Mouse (Mus musculus) Patski (cell line): ENCODE results near the gene Ccdc28b. TPM values are rescaled to one million over a fixed set of nuclear protein-coding genes. Genes with fewer than 3 reads are reported as not detected.

Experiments
- ATAC-seq: fragments of 100-300 bp; one replicate; pipeline ENCODE4 v1.8.0; 2021
- CTCF ChIA-PET: fragments of 350-600 bp; sonication (Branson Sonifier 250); formaldehyde crosslinking; loops from one replicate; lab custom pipeline; 2022; ENCODE audit warnings: inconsistent platforms; lab: Charles Lee
- POLR2A ChIA-PET: fragments of 350-600 bp; sonication (Branson Sonifier 250); formaldehyde crosslinking; loops from one replicate; lab custom pipeline; 2022; ENCODE audit warnings: antibody characterized with exemption, inconsistent platforms; lab: Charles Lee
- DNase-seq: peaks from one replicate; pipeline ENCODE4 v3.0.0-alpha.2; 2011; ENCODE audit warnings: low read depth, low spot score
- H3K27me3 ChIP-seq: fragments of 371-371 bp; one replicate; pipeline ENCODE4 v1.5.1; 2021
- CTCF ChIP-seq: fragments of 100-300 bp; IDR thresholded peaks from one replicate; pipeline ENCODE4 v1.5.1; 2021
- in situ Hi-C: fragments of 300-500 bp; cut with MboI; formaldehyde crosslinking; loops from 3 replicates; pipeline ENCODE4 v1.11.1; 2018; ENCODE audit warnings: low pct_unique_long_range_greater_than_20kb, mixed read lengths
- polyA plus RNA-seq: library from polyadenylated mRNA; unstranded; gene quantifications from one replicate; pipeline ENCODE4 v1.2.3, GENCODE M21; 2021

The Ccdc28b gene
- polyA plus RNA-seq, result 18.1 TPM

DNA sequence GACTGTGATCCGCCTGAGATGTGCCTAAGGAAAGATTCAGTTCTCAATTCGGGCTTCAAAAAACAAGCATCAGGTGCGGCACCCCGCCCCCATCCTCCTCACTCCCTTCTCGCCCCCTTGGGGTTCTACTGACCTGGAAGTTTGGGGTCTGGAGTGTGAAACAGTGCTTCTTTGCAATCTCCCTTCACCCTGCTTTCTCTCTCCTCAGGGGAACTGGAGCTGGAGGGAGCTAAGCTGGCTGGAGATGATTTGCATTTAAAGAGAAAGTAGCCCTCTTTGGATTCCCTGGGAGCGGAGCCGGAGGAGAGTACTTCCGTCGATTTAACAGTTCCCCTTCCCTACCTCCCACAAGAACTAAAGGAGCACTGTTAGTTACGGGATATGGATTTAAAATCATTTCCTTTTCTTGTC, at the start of gene Ccdc28b:
Ccdc28b (minus strand) TSS at position 267 of the 411 bp plus-strand sequence.
- TF ChIP-seq CTCF, result no peak
- ATAC-seq (no peak), DNase-seq (no peak)
- in situ Hi-C loops, result no loop called here
- no peaks in the 10 kb centered on the region for H3K27me3 ChIP-seq
- ChIA-PET POLR2A (interaction anchor here (0.7 kb wide), 2 partner anchors 13 to 17 kb away, joined by 3 read pairs; no protein-coding TSS in a partner anchor), CTCF (no interaction called here)

DNA sequence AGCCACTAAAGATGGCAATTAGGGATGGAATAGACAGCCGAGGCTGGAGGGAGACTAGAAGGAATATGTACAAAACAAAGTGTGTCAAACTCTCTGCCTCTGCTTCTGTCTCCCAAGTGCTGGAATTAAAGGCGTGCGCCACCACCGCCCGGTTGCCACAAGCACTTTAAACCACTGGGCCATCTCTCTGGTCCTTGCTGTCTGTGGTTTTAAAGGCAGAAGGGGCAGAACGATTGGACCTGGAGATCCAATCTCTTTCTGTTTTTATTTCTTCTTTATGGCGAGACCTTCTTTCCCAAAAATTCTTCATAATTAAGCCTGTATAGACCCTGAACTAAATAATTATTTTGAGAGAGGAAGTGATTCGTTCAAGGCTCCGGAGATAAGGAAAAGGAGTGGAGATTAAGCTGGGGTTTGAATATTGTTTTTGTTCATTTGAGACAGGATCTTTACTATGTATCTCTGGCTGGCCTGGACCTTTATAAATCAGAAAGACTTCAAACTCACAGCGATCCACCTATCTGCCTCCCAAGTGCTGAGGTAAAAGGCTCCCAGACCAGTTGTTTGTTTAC, 49.2 kb upstream of the Ccdc28b start:
- H3K27me3 ChIP-seq, result no peaks in the 10 kb centered on the region
- no peak for ATAC-seq
- DNase-seq, result no peak
- CTCF ChIA-PET, result no interaction called here
- TF ChIP-seq CTCF, result no peak
- POLR2A ChIA-PET, result interaction anchor here (1.4 kb wide), 1 partner anchor 23 kb away, joined by 4 read pairs; no protein-coding TSS in a partner anchor
- in situ Hi-C loops, result no loop called here

DNA sequence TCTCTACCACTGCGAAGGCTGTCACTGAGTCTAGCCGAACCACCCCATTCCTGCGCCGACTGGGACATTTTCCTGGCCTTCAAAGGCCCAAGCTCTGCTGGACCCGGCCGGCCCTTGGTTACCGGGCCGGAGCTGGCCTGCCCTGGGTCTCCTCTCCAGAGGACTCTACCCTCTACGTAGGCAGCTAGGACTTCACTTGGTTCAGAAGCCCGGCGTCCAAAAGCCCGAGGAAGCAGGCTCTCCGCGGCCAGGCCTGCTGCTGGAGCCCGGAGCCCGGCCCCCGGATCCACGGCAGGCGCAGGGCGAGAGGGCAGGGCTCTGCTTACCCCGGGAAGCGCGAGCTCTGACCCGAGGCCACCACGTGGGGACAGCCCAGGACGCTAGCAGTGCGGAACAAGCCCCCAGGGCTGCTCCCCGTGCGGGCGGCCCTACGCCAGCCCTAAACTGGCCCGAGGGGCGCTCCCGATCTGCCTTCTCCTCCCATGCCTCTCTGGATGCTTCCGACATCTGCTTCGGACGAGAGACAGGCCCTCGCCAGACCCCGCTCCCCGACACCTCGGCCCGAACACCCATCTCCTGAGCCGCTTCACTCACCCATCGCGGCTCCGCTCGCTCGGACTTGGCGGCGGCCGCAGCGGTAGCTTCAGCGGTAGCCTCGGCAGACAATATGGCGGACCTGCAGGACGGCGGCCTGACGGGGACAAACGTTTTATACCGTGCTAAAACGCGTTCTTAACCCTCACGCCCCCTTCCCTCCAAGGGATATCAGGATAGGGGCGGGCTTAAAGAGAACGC, 48.5 kb upstream of the Ccdc28b start, which contains the start of gene Kpna6:
Kpna6 (minus strand) TSS at position 685 of the 795 bp plus-strand sequence.
- POLR2A ChIA-PET, result interaction anchor here (1.4 kb wide), 1 partner anchor 24 kb away, joined by 4 read pairs; no protein-coding TSS in a partner anchor
- DNase-seq, result peak; percentile 70
- CTCF ChIA-PET, result no interaction called here
- no peaks in the 10 kb centered on the region for H3K27me3 ChIP-seq
- peak; percentile 66 for ATAC-seq
- in situ Hi-C loops, result no loop called here
- no peak for TF ChIP-seq CTCF

DNA sequence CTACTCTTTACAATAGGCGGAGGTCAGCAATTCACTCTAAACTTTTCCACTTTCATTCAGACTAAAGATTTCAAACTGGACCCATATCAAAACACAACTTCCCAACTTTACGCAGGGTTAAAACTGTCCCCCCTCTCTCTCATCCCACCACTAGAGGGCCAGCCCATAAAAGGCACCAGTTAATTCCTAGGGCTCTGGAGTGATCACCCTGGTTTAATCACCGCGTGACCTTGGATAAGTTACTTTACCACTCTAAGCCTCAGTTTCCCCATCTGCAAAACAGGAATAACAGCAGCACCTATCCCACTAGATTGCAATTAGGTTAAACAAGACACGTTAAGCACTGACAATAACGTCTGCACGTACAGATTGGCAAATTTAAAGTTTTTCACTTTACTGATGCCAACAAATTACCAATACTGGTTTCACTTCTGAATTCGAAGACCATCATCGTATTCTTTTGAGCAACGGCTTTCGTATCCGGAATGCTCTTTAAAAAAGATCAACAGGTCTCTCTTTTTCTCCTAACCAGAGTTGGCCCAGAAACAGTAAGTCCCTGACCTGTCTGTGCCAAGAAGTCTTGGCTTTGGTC, 47.8 kb upstream of the Ccdc28b start:
- H3K27me3 ChIP-seq, result no peaks in the 10 kb centered on the region
- POLR2A ChIA-PET, result interaction anchor here (0.6 kb wide), 1 partner anchor 509 kb away, joined by 3 read pairs; no protein-coding TSS in a partner anchor
- no peak for ATAC-seq

DNA sequence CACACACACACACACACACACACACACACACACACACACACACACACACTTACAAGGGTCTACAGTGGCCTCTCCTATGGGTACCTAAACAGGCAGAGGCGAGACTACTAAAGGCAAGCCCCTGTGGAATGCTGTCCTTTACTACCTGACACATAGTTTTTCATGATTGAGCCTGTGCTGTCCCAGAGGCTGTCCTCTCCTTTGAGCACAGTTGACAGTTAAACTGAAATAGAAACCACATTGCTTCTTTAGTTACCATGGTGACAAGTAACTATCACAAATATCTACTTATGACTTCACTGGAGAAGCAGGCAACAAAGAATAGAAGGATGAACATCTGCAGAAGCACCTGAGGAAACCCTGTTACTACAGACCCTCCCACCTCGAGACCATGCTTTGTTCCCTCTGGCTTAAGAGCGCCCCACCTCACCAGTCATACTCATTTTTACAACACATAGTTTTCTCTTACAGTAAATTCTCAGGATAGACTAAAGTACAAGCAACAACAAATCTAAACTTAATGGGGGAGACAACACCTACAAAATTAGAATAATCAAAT, 38.6 kb upstream of the Ccdc28b start:
- POLR2A ChIA-PET, result no interaction called here
- CTCF ChIA-PET, result no interaction called here
- ATAC-seq (no peak), DNase-seq (no peak)
- in situ Hi-C loops, result no loop called here
- no peaks in the 10 kb centered on the region for H3K27me3 ChIP-seq
- TF ChIP-seq CTCF, result no peak

More for the DNA sequence above, 47.8 kb upstream of the Ccdc28b start:
- DNase-seq, result peak; percentile 6
- CTCF ChIA-PET, result no interaction called here
- in situ Hi-C loops, result no loop called here
- TF ChIP-seq CTCF, result peak; percentile 88

DNA sequence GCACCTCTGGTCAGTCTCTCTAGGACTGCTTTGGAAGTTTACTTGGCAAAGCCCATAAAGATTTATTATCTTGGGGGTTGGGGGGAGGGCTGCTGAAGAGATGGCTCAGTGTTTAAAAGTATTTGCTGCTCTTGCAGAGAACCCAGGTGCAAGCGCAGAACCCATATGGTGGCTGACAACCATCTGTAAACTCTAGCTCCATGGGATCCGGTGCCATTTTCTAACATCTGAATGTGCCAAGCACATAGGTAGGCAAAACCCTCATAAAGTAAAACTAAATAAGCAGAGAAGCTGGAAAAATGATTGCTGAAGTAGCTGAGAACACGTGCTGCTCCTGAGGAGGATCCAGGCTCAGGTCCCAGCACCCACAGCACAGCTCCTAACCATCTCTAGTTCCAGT, 37.8 kb upstream of the Ccdc28b start:
- H3K27me3 ChIP-seq, result no peaks in the 10 kb centered on the region
- ChIA-PET POLR2A (interaction anchor here (0.6 kb wide), 1 partner anchor 17 kb away, joined by 3 read pairs; no protein-coding TSS in a partner anchor), CTCF (no interaction called here)
- no peak for ATAC-seq
- no peak for TF ChIP-seq CTCF
- in situ Hi-C loops, result no loop called here
- DNase-seq, result no peak

DNA sequence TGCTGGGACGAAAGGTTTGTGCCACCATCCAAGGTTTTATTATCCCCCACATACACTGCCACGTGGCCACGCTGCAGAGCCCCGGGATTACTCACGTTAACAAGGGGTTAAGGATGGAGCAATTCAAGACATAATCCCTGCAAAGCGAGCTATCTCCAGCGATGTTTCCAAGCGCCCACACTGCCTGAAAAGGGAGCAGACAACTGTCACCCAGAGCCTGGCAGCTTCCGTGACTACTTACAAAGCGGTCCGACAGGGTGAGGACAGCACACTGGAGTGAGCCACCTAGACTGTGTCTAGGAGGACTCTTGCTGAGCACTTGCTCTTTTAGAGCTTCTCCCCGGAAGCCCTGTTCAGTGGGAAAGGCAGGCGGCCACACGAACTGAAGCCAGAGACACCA, 31.0 kb upstream of the Ccdc28b start:
- DNase-seq (no peak), ATAC-seq (no peak)
- no peaks in the 10 kb centered on the region for H3K27me3 ChIP-seq
- in situ Hi-C loops, result no loop called here
- CTCF ChIA-PET, result no interaction called here
- POLR2A ChIA-PET, result no interaction called here
- TF ChIP-seq CTCF, result no peak

DNA sequence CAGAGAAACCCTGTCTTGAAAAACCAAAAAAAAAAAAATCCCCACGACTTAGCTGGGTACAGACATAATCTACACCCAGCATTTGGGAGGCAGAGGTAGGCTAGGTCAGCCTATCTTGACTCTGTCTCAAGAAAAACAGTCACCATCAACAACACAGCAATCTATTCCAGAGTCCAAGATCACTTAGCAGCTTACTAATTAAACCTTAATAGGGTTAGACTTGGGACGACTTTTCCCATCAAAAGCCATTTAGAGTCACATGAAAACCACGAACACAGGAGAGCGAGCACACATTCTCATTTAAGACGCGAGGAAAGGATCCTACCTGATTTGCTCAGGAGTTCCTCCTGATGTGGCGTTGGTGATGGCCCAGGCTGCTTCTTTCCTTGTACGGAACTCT, 26.6 kb upstream of the Ccdc28b start:
- ATAC-seq (no peak), DNase-seq (no peak)
- CTCF ChIA-PET, result no interaction called here
- no peak for TF ChIP-seq CTCF
- in situ Hi-C loops, result no loop called here
- no peaks in the 10 kb centered on the region for H3K27me3 ChIP-seq
- POLR2A ChIA-PET, result no interaction called here

DNA sequence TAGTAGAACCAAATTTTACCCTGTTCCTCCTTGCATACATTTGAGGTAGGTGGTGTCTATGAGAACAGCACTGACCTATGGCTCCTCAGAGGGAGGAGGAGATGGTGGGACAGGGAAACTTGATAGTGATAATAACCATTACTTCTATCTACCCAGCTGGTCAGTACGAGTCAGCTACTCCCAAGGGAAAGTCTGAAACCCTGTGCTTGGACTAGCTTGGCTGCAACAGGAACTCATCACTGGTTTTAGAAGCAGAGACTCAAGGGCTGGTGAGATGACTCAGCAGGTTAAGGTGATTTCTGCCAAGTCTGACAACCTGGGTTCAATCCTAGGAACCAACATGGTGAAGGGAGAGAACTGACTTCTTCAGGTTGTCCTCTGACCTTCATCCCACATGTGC, 24.9 kb upstream of the Ccdc28b start:
- in situ Hi-C loops, result no loop called here
- H3K27me3 ChIP-seq, result no peaks in the 10 kb centered on the region
- no peak for TF ChIP-seq CTCF
- ATAC-seq (no peak), DNase-seq (no peak)
- POLR2A ChIA-PET, result no interaction called here
- CTCF ChIA-PET, result no interaction called here

DNA sequence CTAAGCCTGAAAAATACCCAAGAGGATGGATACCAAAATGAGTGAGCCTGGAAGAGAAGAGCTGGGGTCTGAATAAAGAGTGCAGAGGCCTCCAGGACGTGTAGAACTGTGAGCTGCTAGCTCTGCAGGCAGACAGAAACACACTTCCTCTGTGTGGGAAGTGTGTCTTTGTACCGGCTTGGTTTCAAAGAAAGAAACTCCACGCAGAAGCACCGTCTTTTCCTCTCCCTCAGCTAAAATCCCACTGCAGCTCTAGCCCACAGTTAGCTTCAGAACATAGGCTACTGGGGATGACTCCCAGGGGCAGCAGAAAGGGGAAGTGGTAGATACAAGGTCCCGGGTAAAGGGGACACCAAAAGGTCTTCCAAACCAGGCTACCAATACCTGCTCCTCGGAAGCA, 21.5 kb upstream of the Ccdc28b start:
- no peak for TF ChIP-seq CTCF
- POLR2A ChIA-PET, result no interaction called here
- CTCF ChIA-PET, result no interaction called here
- no peak for ATAC-seq
- no peaks in the 10 kb centered on the region for H3K27me3 ChIP-seq
- in situ Hi-C loops, result no loop called here
- DNase-seq, result no peak

DNA sequence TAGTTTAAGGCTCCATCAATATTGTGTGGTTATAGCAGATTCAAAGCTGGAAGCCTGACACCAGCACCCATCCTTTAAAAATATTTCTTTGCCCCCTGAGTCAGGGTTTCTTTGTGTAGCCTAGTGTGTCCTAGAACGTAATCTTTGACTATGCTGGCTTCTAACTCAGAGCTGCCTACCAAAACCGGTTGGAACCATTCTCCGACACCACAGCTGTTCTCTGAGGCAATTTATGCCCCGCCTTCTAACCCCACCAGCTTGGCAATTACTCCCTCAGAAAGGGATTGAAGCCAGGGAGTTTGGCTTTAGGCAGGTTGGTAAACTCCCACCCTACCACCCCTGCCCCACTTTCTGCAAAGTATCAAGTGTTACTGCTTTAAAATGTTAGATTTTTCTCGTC, 18.0 kb upstream of the Ccdc28b start:
- CTCF ChIA-PET, result no interaction called here
- DNase-seq, result no peak
- no peak for TF ChIP-seq CTCF
- ATAC-seq, result no peak
- POLR2A ChIA-PET, result no interaction called here
- in situ Hi-C loops, result no loop called here
- H3K27me3 ChIP-seq, result no peaks in the 10 kb centered on the region
